Mouse (Mus musculus): ENCODE data around the gene Habp4. TPM values are rescaled to one million over a fixed set of nuclear protein-coding genes. Genes with fewer than 3 reads are reported as not detected.

Habp4 gene
- polyA plus RNA-seq, 1 experiment from 2014 or later = 41.9 TPM

Other genes starting within 250 kb of the Habp4 start
- gene Hsd17b3, start 72.6 kb upstream of the Habp4 start, polyA plus RNA-seq (2015; fragmentation: Nextera tagmentation; extraction: Ambion mirVana) = not detected in 2 replicates
- 0.99 and 2.1 TPM in 2 replicates for gene Slc35d2, start 32.5 kb upstream of the Habp4 start, polyA plus RNA-seq (2015; fragmentation: Nextera tagmentation; extraction: Ambion mirVana)
- gene Zfp367, start 8.6 kb upstream of the Habp4 start, polyA plus RNA-seq (2015; fragmentation: Nextera tagmentation; extraction: Ambion mirVana) = 3.8 and 4.6 TPM in 2 replicates
- gene Cdc14b, start 113.5 kb downstream of the Habp4 start, polyA plus RNA-seq (2015; fragmentation: Nextera tagmentation; extraction: Ambion mirVana) = 1.5 and 2.3 TPM in 2 replicates
- gene Aaed1, start 150.9 kb downstream of the Habp4 start, polyA plus RNA-seq (2015; fragmentation: Nextera tagmentation; extraction: Ambion mirVana) = 10.7 and 11.5 TPM in 2 replicates
- 153 and 163 TPM in 2 replicates for gene Ctsl, start 209.1 kb downstream of the Habp4 start, polyA plus RNA-seq (2015; fragmentation: Nextera tagmentation; extraction: Ambion mirVana)